Mouse (Mus musculus) lung, embryonic 15.5 days (tissue): ENCODE data around the gene Idh3a. TPM values are rescaled to one million over a fixed set of nuclear protein-coding genes. Genes with fewer than 3 reads are reported as not detected.

ENCODE experiments used
- polyA plus RNA-seq: library from polyadenylated mRNA; unstranded; fragments of >200 nt; fragmentation: Nextera tagmentation; extraction: Ambion mirVana; gene quantifications from 2 replicates; pipeline ENCODE4 v1.2.1, GENCODE M21; 2015

Gene Idh3a
- polyA plus RNA-seq, 1 experiment from 2014 or later: 109 TPM

Other genes with a start within 250 kb of the Idh3a start
- 3.4 and 4.5 TPM in 2 replicates for gene Dmxl2, start 84.7 kb upstream of the Idh3a start, polyA plus RNA-seq
- gene Sh2d7, start 47.4 kb upstream of the Idh3a start, polyA plus RNA-seq: not detected in 2 replicates
- 11.6 and 13.3 TPM in 2 replicates for gene Cib2, start 26.1 kb upstream of the Idh3a start, polyA plus RNA-seq
- gene Acsbg1, start 75.5 kb downstream of the Idh3a start, polyA plus RNA-seq: 0.21 and 0.39 TPM in 2 replicates
- gene Dnaja4, start 112.5 kb downstream of the Idh3a start, polyA plus RNA-seq: 6.6 and 7.5 TPM in 2 replicates
- 148 and 149 TPM in 2 replicates for gene Wdr61, start 148.2 kb downstream of the Idh3a start, polyA plus RNA-seq
- 18.6 and 19.1 TPM in 2 replicates for gene Crabp1, start 178.4 kb downstream of the Idh3a start, polyA plus RNA-seq